Mouse (Mus musculus): ENCODE data around the gene Irf8. TPM values are rescaled to one million over a fixed set of nuclear protein-coding genes. Genes with fewer than 3 reads are reported as not detected.
"Not testable (repeated sequence)": the region's sequence is repeated elsewhere in the genome, so short reads cannot be mapped to it uniquely, and the experiment has no call there.

Irf8 gene
- polyA plus RNA-seq, 1 experiment = 1.8 TPM

- H3K4me1 ChIP-seq (ENCODE audit: control insufficient read depth, insufficient read depth, low read length) = no peaks in the 10 kb centered on the region; the same call in 1 of the 2 replicates
- H3K27ac ChIP-seq (ENCODE audit: insufficient read depth, low read length) = no peak overlapping the region
- no peaks in the 10 kb centered on the region for H3K27me3 ChIP-seq (ENCODE audit: control insufficient read depth, insufficient read depth, low read length)
- DNase-seq = no peak
- WGBS = 86% methylated on average over 9 of the region's 9 CpGs
- TF ChIP-seq CTCF (IDR thresholded peaks at IDR 0.05; ENCODE audit: borderline replicate concordance, insufficient read depth, low read depth, low read length) = no peak
- TF ChIP-seq POLR2A (IDR thresholded peaks at IDR 0.05; ENCODE audit: borderline replicate concordance, insufficient read depth, low read length) = no peak
- H3K4me3 ChIP-seq (replicated peaks; ENCODE audit: insufficient read depth, low read depth, low read length) = no peak overlapping the region
These were observed 32.0 kb upstream of the Irf8 start for GRCm38 (mm10) chr8:120704203-120704602.

DNA sequence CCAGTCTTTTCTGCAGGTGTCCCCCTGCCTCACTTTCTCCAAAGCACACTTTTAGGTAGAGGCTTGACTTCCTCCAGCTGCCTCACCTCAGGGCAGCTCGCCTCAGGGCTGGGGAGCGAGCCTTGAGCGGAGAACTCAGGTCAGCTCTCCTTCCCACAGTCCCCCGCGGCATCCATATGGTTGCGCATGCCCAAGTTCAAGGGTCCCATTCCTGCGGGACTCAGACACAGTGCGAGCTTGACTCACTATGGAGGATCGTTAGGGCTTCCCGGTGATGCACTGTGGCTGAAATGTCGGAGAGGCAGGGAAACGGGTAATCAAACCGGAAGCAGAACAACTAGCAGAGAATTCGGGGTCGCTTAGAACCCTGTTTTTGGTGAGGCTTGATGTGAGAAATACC, 31.0 kb upstream of the Irf8 start:
- Histone ChIP-seq H3K27me3 (ENCODE audit: control insufficient read depth, insufficient read depth, low read length) (no peaks in the 10 kb centered on the region), H3K27ac (ENCODE audit: insufficient read depth, low read length) (no peak overlapping the region), H3K4me3 (replicated peaks; ENCODE audit: insufficient read depth, low read depth, low read length) (no peak overlapping the region), H3K4me1 (ENCODE audit: control insufficient read depth, insufficient read depth, low read length) (no peaks in the 10 kb centered on the region; the same call in 1 of the 2 replicates)
- TF ChIP-seq POLR2A (IDR thresholded peaks at IDR 0.05; ENCODE audit: borderline replicate concordance, insufficient read depth, low read length) = no peak
- no peak for TF ChIP-seq CTCF (IDR thresholded peaks at IDR 0.05; ENCODE audit: borderline replicate concordance, insufficient read depth, low read depth, low read length)
- no peak for DNase-seq
- 89% methylated on average over 15 of the region's 15 CpGs for WGBS

- TF ChIP-seq CTCF (IDR thresholded peaks at IDR 0.05; ENCODE audit: borderline replicate concordance, insufficient read depth, low read depth, low read length) = no peak
- no peak for TF ChIP-seq POLR2A (IDR thresholded peaks at IDR 0.05; ENCODE audit: borderline replicate concordance, insufficient read depth, low read length)
These were observed 30.0 kb upstream of the Irf8 start for GRCm38 (mm10) chr8:120706193-120706592.

GRCm38 (mm10) chr8:120709176-120709575, 27.0 kb upstream of the Irf8 start:
- Histone ChIP-seq H3K4me3 (replicated peaks; ENCODE audit: insufficient read depth, low read depth, low read length) (no peak overlapping the region), H3K27ac (ENCODE audit: insufficient read depth, low read length) (no peak overlapping the region), H3K27me3 (ENCODE audit: control insufficient read depth, insufficient read depth, low read length) (no peaks in the 10 kb centered on the region), H3K4me1 (ENCODE audit: control insufficient read depth, insufficient read depth, low read length) (no peaks in the 10 kb centered on the region)
- no peak for TF ChIP-seq POLR2A (IDR thresholded peaks at IDR 0.05; ENCODE audit: borderline replicate concordance, insufficient read depth, low read length)
- TF ChIP-seq CTCF (IDR thresholded peaks at IDR 0.05; ENCODE audit: borderline replicate concordance, insufficient read depth, low read depth, low read length) = no peak
- 88% methylated on average over 10 of the region's 10 CpGs for WGBS
- DNase-seq = no peak

More at GRCm38 (mm10) chr8:120706193-120706592, 30.0 kb upstream of the Irf8 start:
- DNase-seq = no peak
- Histone ChIP-seq H3K4me1 (ENCODE audit: control insufficient read depth, insufficient read depth, low read length) (no peaks in the 10 kb centered on the region; the same call in 1 of the 2 replicates), H3K4me3 (replicated peaks; ENCODE audit: insufficient read depth, low read depth, low read length) (no peak overlapping the region), H3K27ac (ENCODE audit: insufficient read depth, low read length) (no peak overlapping the region), H3K27me3 (ENCODE audit: control insufficient read depth, insufficient read depth, low read length) (no peaks in the 10 kb centered on the region)
- WGBS = 77% methylated on average over 3 of the region's 3 CpGs

DNA sequence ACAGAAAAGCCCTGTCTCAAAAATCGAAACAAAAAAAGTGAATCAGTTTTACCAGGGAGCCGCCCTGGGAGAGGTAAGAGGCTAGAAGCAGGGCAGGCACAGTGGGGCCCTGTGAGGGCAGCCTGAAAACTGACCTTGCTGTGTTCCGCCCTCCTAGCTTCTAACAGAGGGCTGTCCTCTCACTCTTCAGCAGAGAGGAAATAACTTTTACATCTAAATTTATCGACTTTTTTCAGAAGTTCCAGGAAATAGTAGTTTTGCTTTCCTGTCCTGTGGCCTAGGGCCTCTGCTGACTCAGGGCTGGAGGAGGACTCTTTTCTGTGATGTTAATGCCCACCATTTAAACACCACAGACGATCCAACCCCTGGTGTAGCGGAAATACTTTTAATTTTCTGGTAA, 21.0 kb upstream of the Irf8 start:
- H3K27ac ChIP-seq (ENCODE audit: insufficient read depth, low read length) = no peak overlapping the region
- no peak for TF ChIP-seq POLR2A (IDR thresholded peaks at IDR 0.05; ENCODE audit: borderline replicate concordance, insufficient read depth, low read length)
- TF ChIP-seq CTCF (IDR thresholded peaks at IDR 0.05; ENCODE audit: borderline replicate concordance, insufficient read depth, low read depth, low read length) = no peak
- no peaks in the 10 kb centered on the region for H3K27me3 ChIP-seq (ENCODE audit: control insufficient read depth, insufficient read depth, low read length)
- no peak for DNase-seq
- WGBS = 84% methylated on average over 6 of the region's 6 CpGs
- H3K4me3 ChIP-seq (replicated peaks; ENCODE audit: insufficient read depth, low read depth, low read length) = no peak overlapping the region
- no peaks in the 10 kb centered on the region for H3K4me1 ChIP-seq (ENCODE audit: control insufficient read depth, insufficient read depth, low read length)

DNA sequence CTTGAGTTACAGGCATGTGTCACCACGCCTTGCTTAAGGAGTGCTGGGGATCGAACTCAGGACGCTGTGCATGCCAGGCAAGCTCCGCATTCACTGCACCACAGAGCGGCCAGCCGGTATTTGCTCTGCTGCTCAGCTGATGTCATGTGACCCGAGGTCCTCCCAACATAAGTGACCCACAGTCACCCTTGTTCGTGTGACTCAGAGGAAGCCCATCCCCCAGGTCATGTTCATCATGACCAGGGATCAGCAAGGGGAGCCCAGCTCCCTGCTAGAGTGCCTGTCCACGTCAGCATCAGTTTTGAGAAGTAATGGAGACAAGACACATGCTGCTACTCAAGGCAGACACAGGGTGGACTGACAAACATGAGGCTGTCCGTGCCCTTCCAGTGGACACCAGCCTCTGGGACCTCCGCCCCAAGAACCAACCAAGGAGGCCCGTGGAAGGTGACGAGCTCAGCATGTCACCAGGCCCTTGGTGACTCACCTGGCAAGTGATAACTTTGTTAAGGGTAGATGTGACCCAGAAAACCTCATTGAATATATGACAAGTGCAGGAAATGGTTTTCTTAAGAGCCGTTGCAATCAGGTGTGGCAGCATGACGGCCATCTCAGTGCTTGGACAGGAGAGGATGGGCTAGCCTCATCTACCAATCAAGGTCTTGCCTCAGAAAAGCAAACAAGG, 20.0 kb upstream of the Irf8 start:
- TF ChIP-seq POLR2A (IDR thresholded peaks at IDR 0.05; ENCODE audit: borderline replicate concordance, insufficient read depth, low read length) (no peak), CTCF (IDR thresholded peaks at IDR 0.05; ENCODE audit: borderline replicate concordance, insufficient read depth, low read depth, low read length) (no peak)
- WGBS = 82% methylated on average over 15 of the region's 15 CpGs
- H3K27me3 ChIP-seq (ENCODE audit: control insufficient read depth, insufficient read depth, low read length) = no peaks in the 10 kb centered on the region
- H3K4me1 ChIP-seq (ENCODE audit: control insufficient read depth, insufficient read depth, low read length) = no peaks in the 10 kb centered on the region
- H3K4me3 ChIP-seq (replicated peaks; ENCODE audit: insufficient read depth, low read depth, low read length) = no peak overlapping the region
- H3K27ac ChIP-seq (ENCODE audit: insufficient read depth, low read length) = no peak overlapping the region
- no peak for DNase-seq

DNA sequence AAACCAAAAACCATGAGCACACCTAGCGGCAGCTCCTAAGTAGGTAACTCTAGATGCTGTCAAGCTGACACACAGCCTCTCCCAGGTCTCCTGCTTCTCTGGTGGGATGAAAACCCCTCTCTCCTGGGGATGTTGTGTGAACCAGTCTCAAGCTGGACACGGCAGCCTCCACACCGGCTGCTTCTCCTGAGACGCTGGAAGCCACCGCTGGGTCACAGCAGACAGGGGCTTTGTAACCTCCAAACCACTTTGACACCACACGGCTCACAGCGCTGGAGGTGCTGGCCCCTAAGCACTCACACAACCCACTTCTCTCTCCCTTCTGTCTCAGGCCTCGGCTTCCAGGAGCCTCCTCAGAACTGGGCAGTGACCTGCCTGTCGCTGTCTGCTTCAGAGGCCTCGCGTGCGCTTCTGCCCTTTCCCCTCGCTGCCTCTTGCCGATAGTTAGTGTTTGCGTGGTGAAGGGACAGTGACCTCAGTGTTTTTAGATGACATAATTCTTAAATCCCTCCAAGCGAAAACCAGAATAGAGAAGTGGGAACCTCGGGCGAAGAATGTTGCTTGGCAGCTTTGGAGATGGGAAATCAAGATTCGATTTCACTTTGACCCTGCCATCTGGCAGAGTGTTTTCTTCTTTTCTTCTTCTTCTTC, 16.4 kb upstream of the Irf8 start:
- no peaks in the 10 kb centered on the region for H3K27me3 ChIP-seq (ENCODE audit: control insufficient read depth, insufficient read depth, low read length)
- WGBS = 73% methylated on average over 19 of the region's 19 CpGs

DNA sequence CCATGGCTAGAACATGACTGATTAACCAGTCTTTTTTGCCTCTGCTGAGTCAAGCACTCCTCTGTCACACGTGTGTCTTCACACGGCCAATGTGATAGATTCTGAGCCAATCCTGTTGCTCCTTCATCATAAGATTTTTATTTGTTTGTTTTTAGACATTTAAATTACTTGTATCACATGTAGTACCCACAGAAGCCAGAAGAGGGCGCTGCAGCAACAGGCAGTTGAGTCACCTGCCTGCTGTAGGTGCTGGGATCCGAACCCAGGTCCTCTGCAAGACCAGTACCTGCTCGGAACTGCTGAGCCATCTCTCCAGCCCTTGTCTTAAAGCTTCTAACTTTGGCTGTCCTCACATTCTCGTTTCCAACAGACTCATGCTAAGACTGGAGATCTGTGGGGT, 13.1 kb upstream of the Irf8 start:
- DNase-seq = no peak
- 70% methylated on average over 6 of the region's 6 CpGs for WGBS
- TF ChIP-seq POLR2A (IDR thresholded peaks at IDR 0.05; ENCODE audit: borderline replicate concordance, insufficient read depth, low read length) (no peak), CTCF (IDR thresholded peaks at IDR 0.05; ENCODE audit: borderline replicate concordance, insufficient read depth, low read depth, low read length) (no peak)
- Histone ChIP-seq H3K4me1 (ENCODE audit: control insufficient read depth, insufficient read depth, low read length) (no peaks in the 10 kb centered on the region), H3K27me3 (ENCODE audit: control insufficient read depth, insufficient read depth, low read length) (no peaks in the 10 kb centered on the region), H3K27ac (ENCODE audit: insufficient read depth, low read length) (no peak overlapping the region), H3K4me3 (replicated peaks; ENCODE audit: insufficient read depth, low read depth, low read length) (no peak overlapping the region)

More for the DNA sequence above, 16.4 kb upstream of the Irf8 start:
- no peak for DNase-seq
- H3K4me3 ChIP-seq (replicated peaks; ENCODE audit: insufficient read depth, low read depth, low read length) = no peak overlapping the region
- TF ChIP-seq CTCF (IDR thresholded peaks at IDR 0.05; ENCODE audit: borderline replicate concordance, insufficient read depth, low read depth, low read length) (no peak), POLR2A (IDR thresholded peaks at IDR 0.05; ENCODE audit: borderline replicate concordance, insufficient read depth, low read length) (no peak)
- H3K4me1 ChIP-seq (ENCODE audit: control insufficient read depth, insufficient read depth, low read length) = no peaks in the 10 kb centered on the region
- H3K27ac ChIP-seq (ENCODE audit: insufficient read depth, low read length) = no peak overlapping the region

GRCm38 (mm10) chr8:120724096-120724495, 12.1 kb upstream of the Irf8 start:
- H3K27ac ChIP-seq (ENCODE audit: insufficient read depth, low read length); H3K4me3 ChIP-seq (replicated peaks; ENCODE audit: insufficient read depth, low read depth, low read length); H3K27me3 ChIP-seq (ENCODE audit: control insufficient read depth, insufficient read depth, low read length); DNase-seq; H3K4me1 ChIP-seq (ENCODE audit: control insufficient read depth, insufficient read depth, low read length): not testable (repeated sequence)
- WGBS = 88% methylated on average over 4 of the region's 4 CpGs
